Mouse (Mus musculus): ENCODE measurements around the gene Siah2. TPM values are rescaled to one million over a fixed set of nuclear protein-coding genes. Genes with fewer than 3 reads are reported as not detected.

Siah2 gene
- total and polyA plus RNA-seq, 3 experiments: 7.5 to 10.0 (median 9.4) TPM

- no peak for ATAC-seq (ENCODE audit: extremely low read depth, insufficient number of reproducible peaks, low FRiP score, poor library complexity, severe bottlenecking)
- Histone ChIP-seq H3K4me1 (ENCODE audit: insufficient read depth, low read depth, low read length) (no peaks in the 10 kb centered on the region), H3K36me3 (replicated peaks) (no peaks in the 10 kb centered on the region), H3K4me3 (ENCODE audit: low read depth, low read length) (no peak overlapping the region), H3K9me3 (replicated peaks) (no peaks in the 10 kb centered on the region), H3K27me3 (ENCODE audit: insufficient read depth, low read length) (peaks cover 10% of the 10 kb centered on the region)
- DNase-seq (ENCODE audit: low spot score): no peak
- TF ChIP-seq GATA1 (IDR thresholded peaks at IDR 0.05; ENCODE audit: borderline replicate concordance, low read length): no peak
Measured at GRCm38 (mm10) chr3:58702329-58702728, 10.1 kb upstream of the Siah2 start.

- no peak for ATAC-seq (ENCODE audit: extremely low read depth, insufficient number of reproducible peaks, low FRiP score, poor library complexity, severe bottlenecking)
- H3K36me3 ChIP-seq (replicated peaks): no peaks in the 10 kb centered on the region
Measured at GRCm38 (mm10) chr3:58701441-58701840, 9.2 kb upstream of the Siah2 start.

GRCm38 (mm10) chr3:58697926-58698325 is 5.7 kb upstream of the Siah2 start:
- TF ChIP-seq CTCF (IDR thresholded peaks at IDR 0.05; ENCODE audit: low read depth, low read length): no peak
- TF ChIP-seq GATA2 (IDR thresholded peaks at IDR 0.05; ENCODE audit: borderline replicate concordance, low read depth, low read length): no peak
- TF ChIP-seq POLR2AphosphoS5 (IDR thresholded peaks at IDR 0.05; ENCODE audit: insufficient replicate concordance, low read depth, low read length): no peak
- no peak for TF ChIP-seq TAL1 (conservative IDR thresholded peaks at IDR 0.05; ENCODE audit: low read depth, low read length)
- TF ChIP-seq GATA1 (IDR thresholded peaks at IDR 0.05; ENCODE audit: borderline replicate concordance, low read length): no peak
- Histone ChIP-seq H3K4me3 (ENCODE audit: low read depth, low read length) (no peak overlapping the region), H3K27me3 (ENCODE audit: insufficient read depth, low read length) (peaks cover 23% of the 10 kb centered on the region), H3K4me1 (ENCODE audit: insufficient read depth, low read depth, low read length) (peaks cover under 1% of the 10 kb centered on the region; the same call in 1 of the 2 replicates), H3K36me3 (replicated peaks) (no peaks in the 10 kb centered on the region), H3K9me3 (replicated peaks) (no peaks in the 10 kb centered on the region)
- ATAC-seq (ENCODE audit: extremely low read depth, insufficient number of reproducible peaks, low FRiP score, poor library complexity, severe bottlenecking) (no peak), DNase-seq (ENCODE audit: low spot score) (no peak)

More at GRCm38 (mm10) chr3:58701441-58701840, 9.2 kb upstream of the Siah2 start:
- no peak for DNase-seq (ENCODE audit: low spot score)
- H3K27me3 ChIP-seq (ENCODE audit: insufficient read depth, low read length): peaks cover 15% of the 10 kb centered on the region
- TF ChIP-seq POLR2AphosphoS5 (IDR thresholded peaks at IDR 0.05; ENCODE audit: insufficient replicate concordance, low read depth, low read length): no peak
- no peak for TF ChIP-seq CTCF (IDR thresholded peaks at IDR 0.05; ENCODE audit: low read depth, low read length)
- no peak for TF ChIP-seq TAL1 (conservative IDR thresholded peaks at IDR 0.05; ENCODE audit: low read depth, low read length)
- TF ChIP-seq GATA1 (IDR thresholded peaks at IDR 0.05; ENCODE audit: borderline replicate concordance, low read length): no peak
- no peak for TF ChIP-seq GATA2 (IDR thresholded peaks at IDR 0.05; ENCODE audit: borderline replicate concordance, low read depth, low read length)
- H3K9me3 ChIP-seq (replicated peaks): no peaks in the 10 kb centered on the region
- H3K4me1 ChIP-seq (ENCODE audit: insufficient read depth, low read depth, low read length): no peaks in the 10 kb centered on the region
- no peak overlapping the region for H3K4me3 ChIP-seq (ENCODE audit: low read depth, low read length)

- no peaks in the 10 kb centered on the region for H3K36me3 ChIP-seq (replicated peaks)
- peaks cover 6% of the 10 kb centered on the region for H3K4me1 ChIP-seq (ENCODE audit: insufficient read depth, low read depth, low read length)
- TF ChIP-seq TAL1 (conservative IDR thresholded peaks at IDR 0.05; ENCODE audit: low read depth, low read length) (no peak), CTCF (IDR thresholded peaks at IDR 0.05; ENCODE audit: low read depth, low read length) (no peak), GATA2 (IDR thresholded peaks at IDR 0.05; ENCODE audit: borderline replicate concordance, low read depth, low read length) (no peak), GATA1 (IDR thresholded peaks at IDR 0.05; ENCODE audit: borderline replicate concordance, low read length) (no peak), POLR2AphosphoS5 (IDR thresholded peaks at IDR 0.05; ENCODE audit: insufficient replicate concordance, low read depth, low read length) (no peak)
- no peak overlapping the region for H3K4me3 ChIP-seq (ENCODE audit: low read depth, low read length)
- peaks cover 23% of the 10 kb centered on the region for H3K27me3 ChIP-seq (ENCODE audit: insufficient read depth, low read length)
- no peaks in the 10 kb centered on the region for H3K9me3 ChIP-seq (replicated peaks)
- ATAC-seq (ENCODE audit: extremely low read depth, insufficient number of reproducible peaks, low FRiP score, poor library complexity, severe bottlenecking): no peak
- no peak for DNase-seq (ENCODE audit: low spot score)
Measured at GRCm38 (mm10) chr3:58696806-58697205, 4.6 kb upstream of the Siah2 start.

- TF ChIP-seq CTCF (IDR thresholded peaks at IDR 0.05; ENCODE audit: low read depth, low read length): no peak
- TF ChIP-seq TAL1 (conservative IDR thresholded peaks at IDR 0.05; ENCODE audit: low read depth, low read length): no peak
- TF ChIP-seq POLR2AphosphoS5 (IDR thresholded peaks at IDR 0.05; ENCODE audit: insufficient replicate concordance, low read depth, low read length): no peak
- no peak for TF ChIP-seq GATA1 (IDR thresholded peaks at IDR 0.05; ENCODE audit: borderline replicate concordance, low read length)
- no peak for TF ChIP-seq GATA2 (IDR thresholded peaks at IDR 0.05; ENCODE audit: borderline replicate concordance, low read depth, low read length)
Measured at GRCm38 (mm10) chr3:58695507-58695906, 3.3 kb upstream of the Siah2 start.

GRCm38 (mm10) chr3:58695044-58695443 is 2.8 kb upstream of the Siah2 start:
- Histone ChIP-seq H3K9me3 (replicated peaks) (no peaks in the 10 kb centered on the region), H3K4me1 (ENCODE audit: insufficient read depth, low read depth, low read length) (peaks cover 19% of the 10 kb centered on the region), H3K36me3 (replicated peaks) (no peaks in the 10 kb centered on the region), H3K27me3 (ENCODE audit: insufficient read depth, low read length) (peaks cover 23% of the 10 kb centered on the region), H3K4me3 (ENCODE audit: low read depth, low read length) (no peak overlapping the region)
- no peak for DNase-seq (ENCODE audit: low spot score)
- no peak for TF ChIP-seq GATA2 (IDR thresholded peaks at IDR 0.05; ENCODE audit: borderline replicate concordance, low read depth, low read length)
- TF ChIP-seq CTCF (IDR thresholded peaks at IDR 0.05; ENCODE audit: low read depth, low read length): no peak
- no peak for TF ChIP-seq TAL1 (conservative IDR thresholded peaks at IDR 0.05; ENCODE audit: low read depth, low read length)
- no peak for TF ChIP-seq GATA1 (IDR thresholded peaks at IDR 0.05; ENCODE audit: borderline replicate concordance, low read length)
- no peak for TF ChIP-seq POLR2AphosphoS5 (IDR thresholded peaks at IDR 0.05; ENCODE audit: insufficient replicate concordance, low read depth, low read length)
- no peak for ATAC-seq (ENCODE audit: extremely low read depth, insufficient number of reproducible peaks, low FRiP score, poor library complexity, severe bottlenecking)

More at GRCm38 (mm10) chr3:58695507-58695906, 3.3 kb upstream of the Siah2 start:
- no peak for DNase-seq (ENCODE audit: low spot score)
- peaks cover 15% of the 10 kb centered on the region for H3K4me1 ChIP-seq (ENCODE audit: insufficient read depth, low read depth, low read length)
- no peaks in the 10 kb centered on the region for H3K36me3 ChIP-seq (replicated peaks)
- H3K4me3 ChIP-seq (ENCODE audit: low read depth, low read length): no peak overlapping the region
- no peaks in the 10 kb centered on the region for H3K9me3 ChIP-seq (replicated peaks)
- H3K27me3 ChIP-seq (ENCODE audit: insufficient read depth, low read length): peaks cover 23% of the 10 kb centered on the region
- ATAC-seq (ENCODE audit: extremely low read depth, insufficient number of reproducible peaks, low FRiP score, poor library complexity, severe bottlenecking): no peak

Data from G1E (cell line).